Mouse (Mus musculus) erythroblast, adult 5-6 weeks (primary cell): Measurements from ENCODE around the gene Tmigd1. TPM values are rescaled to one million over a fixed set of nuclear protein-coding genes. Genes with fewer than 3 reads are reported as not detected.

Experiments used
- ATAC-seq: replicated peaks from 2 replicates; pipeline ENCODE4 v1.8.0; 2016; ENCODE audit warnings: moderate number of reproducible peaks, mild to moderate bottlenecking, moderate TSS enrichment, inconsistent platforms; ENCODE audit not compliant: poor library complexity, low FRiP score, severe bottlenecking
- total RNA-seq, 2 experiments: library from RNA; stranded (forward) in 1 of 2; stranded (reverse) in 1 of 2; fragments of 150-400 nt in 1 of 2; fragments of 200-764, 138-1000 nt in 1 of 2; gene quantifications; 2 replicates each; pipeline versions ENCODE4 v1.2.3 to v1.2.4; 2015 to 2017; ENCODE audit warnings: low replicate concordance in 2 of 2

The Tmigd1 gene
- total RNA-seq, 2 experiments from 2014 or later = not detected

DNA sequence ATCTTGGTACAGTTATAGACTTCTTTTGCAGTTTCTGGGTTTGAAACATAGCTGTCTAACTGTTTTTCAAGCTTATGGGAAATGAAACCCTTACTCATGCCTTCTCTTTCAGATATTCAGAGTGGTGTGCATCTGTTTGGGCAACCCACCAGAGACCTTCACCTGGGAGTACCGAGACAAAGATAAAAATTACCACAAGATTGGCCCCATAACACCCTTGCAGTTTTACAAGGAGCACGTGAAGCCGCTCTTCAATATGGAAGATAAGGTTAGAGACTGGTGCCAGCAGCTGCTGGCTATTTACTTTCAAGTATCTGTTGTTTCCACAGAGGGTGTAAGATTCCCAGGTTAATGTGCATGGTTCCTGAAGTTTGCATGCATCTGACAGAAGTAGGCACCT, 63.7 kb downstream of the Tmigd1 start:
- ATAC-seq = no peak

Other genes starting within 250 kb of the Tmigd1 start
- gene Bhlha9, start 229.7 kb upstream of the Tmigd1 start, total RNA-seq (2015; ENCODE audit: low replicate concordance) = not detected in 2 replicates
- gene Bhlha9, start 229.7 kb upstream of the Tmigd1 start, total RNA-seq (2017; ENCODE audit: low replicate concordance) = not detected in 2 replicates
- not detected in 2 replicates for gene Trarg1, start 222.4 kb upstream of the Tmigd1 start, total RNA-seq (2015; ENCODE audit: low replicate concordance)
- gene Trarg1, start 222.4 kb upstream of the Tmigd1 start, total RNA-seq (2017; ENCODE audit: low replicate concordance) = not detected in 2 replicates
- 8.5 and 10.4 TPM in 2 replicates for gene Gosr1, start 138.6 kb upstream of the Tmigd1 start, total RNA-seq (2015; ENCODE audit: low replicate concordance)
- gene Gosr1, start 138.6 kb upstream of the Tmigd1 start, total RNA-seq (2017; ENCODE audit: low replicate concordance) = 16.0 and 20.4 TPM in 2 replicates
- 13.4 and 19.6 TPM in 2 replicates for gene Cpd, start 55.1 kb upstream of the Tmigd1 start, total RNA-seq (2015; ENCODE audit: low replicate concordance)
- gene Cpd, start 55.1 kb upstream of the Tmigd1 start, total RNA-seq (2017; ENCODE audit: low replicate concordance) = 7.8 and 8.6 TPM in 2 replicates
- 10.9 and 12.7 TPM in 2 replicates for gene Blmh, start 22.6 kb downstream of the Tmigd1 start, total RNA-seq (2015; ENCODE audit: low replicate concordance)
- 21.0 and 26.6 TPM in 2 replicates for gene Blmh, start 22.6 kb downstream of the Tmigd1 start, total RNA-seq (2017; ENCODE audit: low replicate concordance)
- not detected in 2 replicates for gene Slc6a4, start 96.4 kb downstream of the Tmigd1 start, total RNA-seq (2015; ENCODE audit: low replicate concordance)
- not detected in 2 replicates for gene Slc6a4, start 96.4 kb downstream of the Tmigd1 start, total RNA-seq (2017; ENCODE audit: low replicate concordance)
- 7.9 and 16.1 TPM in 2 replicates for gene Nsrp1, start 176.3 kb downstream of the Tmigd1 start, total RNA-seq (2015; ENCODE audit: low replicate concordance)
- 1.9 and 7.2 TPM in 2 replicates for gene Nsrp1, start 176.3 kb downstream of the Tmigd1 start, total RNA-seq (2017; ENCODE audit: low replicate concordance)